Comparison of ENCODE assay signal across 14 mouse cellular contexts in the genomic region with DNA sequence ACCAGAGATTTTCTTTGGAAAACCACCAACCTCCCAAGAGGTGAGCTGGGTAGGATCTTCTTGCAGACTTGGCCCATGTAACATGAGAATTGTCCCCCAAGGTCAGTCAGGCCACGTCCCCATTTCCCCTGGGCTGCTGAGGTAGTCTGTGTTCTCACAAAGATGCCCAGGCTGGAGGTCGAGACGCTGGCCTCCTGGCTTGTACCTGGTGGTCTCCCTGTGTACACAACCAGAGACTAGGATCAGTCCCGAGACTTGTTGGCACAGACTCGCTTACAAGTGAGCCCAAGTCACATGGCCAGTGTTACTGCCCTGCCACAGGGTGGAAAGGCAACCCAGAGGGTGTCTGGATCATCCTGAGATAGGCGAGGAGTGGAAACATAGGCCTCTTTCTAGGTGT. TPM values are rescaled to one million over a fixed set of nuclear protein-coding genes. Genes with fewer than 3 reads are reported as not detected.
A peak's percentile ranks its signal among the peaks of the same experiment; 100 is the strongest.
DNase-seq lines count a peak whose midpoint lies in the region.
"Had no signal": no experiment of that assay in that cellular context is flagged by ENCODE, and none has a peak within 500 bp of the region (broad histone marks: within the 10 kb centered on the region; RNA-seq: fewer than 3 reads in every experiment).

No protein-coding gene starts in this region.

- DNase-seq in heart, adult 11 months, result peak; percentile 86
- DNase-seq in heart, postnatal 4 days, result no peak
- DNase-seq in thymus, postnatal 4 days, result peak; percentile 7
- no peak for DNase-seq in thymus, postnatal 0 days (ENCODE audit: low spot score)
- DNase-seq: adrenal gland, adult 2 months; adrenal gland, adult 8-10 months; adrenal gland, postnatal 10 days; adrenal gland, postnatal 14 days; adrenal gland, postnatal 25 days; adrenal gland, postnatal 36 days; B cell, adult 2 months; cerebellum, adult 11 months; cerebellum, adult 11-12 months; cerebellum, adult 18-20 months had no signal

RNA-seq across cellular contexts. Expression of a gene that starts 4.7 kb away (rescaled TPM):
- total RNA-seq in heart, postnatal 4 days (2021), result 1 to 10 TPM; 1.9 to 2.0 TPM
- 22.3 and 24.6 TPM in 2 replicates for polyA plus RNA-seq in thymus, postnatal 0 days (2015; fragmentation: Nextera tagmentation; extraction: Ambion mirVana)

RNA-seq across cellular contexts. Expression of a gene that starts 43.8 kb away (rescaled TPM):
- total RNA-seq in heart, postnatal 4 days (2021), result 100 to 1,000 TPM; 216 to 217 TPM
- 321 and 340 TPM in 2 replicates for polyA plus RNA-seq in thymus, postnatal 0 days (2015; fragmentation: Nextera tagmentation; extraction: Ambion mirVana)

Comparison
In these comparisons a context has a peak if more than half of its experiments do, and no peak if none do; other contexts are left out.
1. DNase-seq: peak in heart, adult 11 months (single experiment) and thymus, postnatal 4 days (single experiment); none in heart, postnatal 4 days (single experiment) and thymus, postnatal 0 days (single experiment).